Mouse (Mus musculus) cortical plate, adult 2 months (tissue): Measurements from ENCODE around the gene Gm11213.

Source experiments
- CTCF ChIP-seq: fragments of 200-500 bp; IDR thresholded peaks from 2 replicates; pipeline ENCODE4 v1.5.1; 2011; ENCODE audit warnings: mild to moderate bottlenecking, control low read depth, low read length; ENCODE audit not compliant: insufficient read depth; ENCODE audit errors: extremely low read depth
- POLR2A ChIP-seq: fragments of 200-500 bp; IDR thresholded peaks from 2 replicates; pipeline ENCODE4 v1.6.1; 2011; ENCODE audit warnings: mild to moderate bottlenecking, low read length, control low read depth; ENCODE audit not compliant: insufficient read depth; ENCODE audit errors: extremely low read depth

- TF ChIP-seq POLR2A: no peak
- TF ChIP-seq CTCF: no peak
Observed at GRCm38 (mm10) chr4:63557124-63558059, 47.7 kb downstream of the Gm11213 start.
